Mouse (Mus musculus) liver, embryonic 16.5 days (tissue): Measurements from ENCODE around the gene Kcnb1. TPM values are rescaled to one million over a fixed set of nuclear protein-coding genes. Genes with fewer than 3 reads are reported as not detected.

Experiments
- ATAC-seq: fragments of 200-750 bp; cut with Nextera tagmentation; 2 replicates; pipeline ENCODE4 v1.8.0; 2017; ENCODE audit warnings: low read depth, mild to moderate bottlenecking, moderate number of reproducible peaks, moderate library complexity
- H3K27ac ChIP-seq: fragments of 300-500 bp; sonication (generic); 2 replicates; pipeline ENCODE4 v1.5.1; 2014; ENCODE audit warnings: mild to moderate bottlenecking, low read length
- H3K27me3 ChIP-seq: fragments of 300-500 bp; sonication (generic); 2 replicates; pipeline ENCODE4 v1.6.1; 2014; ENCODE audit warnings: low read depth, low read length, mixed read lengths; ENCODE audit not compliant: control insufficient read depth, insufficient read depth
- H3K36me3 ChIP-seq: fragments of 300-500 bp; sonication (generic); 2 replicates; pipeline ENCODE4 v1.6.1; 2014; ENCODE audit warnings: mild to moderate bottlenecking; ENCODE audit not compliant: control insufficient read depth, insufficient read depth
- H3K4me1 ChIP-seq: fragments of 300-500 bp; sonication (generic); 2 replicates; pipeline ENCODE4 v1.6.1; 2014; ENCODE audit warnings: low read depth, low read length, mixed read lengths; ENCODE audit not compliant: control insufficient read depth
- H3K4me2 ChIP-seq: fragments of 300-500 bp; sonication (generic); 2 replicates; pipeline ENCODE4 v1.6.1; 2014; ENCODE audit warnings: low read depth, low read length, mixed read lengths
- H3K4me3 ChIP-seq: fragments of 300-500 bp; sonication (generic); 2 replicates; pipeline ENCODE4 v1.5.1; 2014; ENCODE audit warnings: low read depth, mild to moderate bottlenecking, low read length
- H3K9ac ChIP-seq: fragments of 300-500 bp; sonication (generic); 2 replicates; pipeline ENCODE4 v1.6.1; 2014; ENCODE audit warnings: low read depth, low read length
- H3K9me3 ChIP-seq: fragments of 300-500 bp; sonication (generic); replicated peaks from 2 replicates; pipeline ENCODE4 v1.6.1; 2016; ENCODE audit warnings: low read length; ENCODE audit not compliant: control insufficient read depth
- WGBS: fragments of 180-500 bp; shearing (Covaris S2); extraction: QIAGEN DNeasy Blood & Tissue Kit; methylation state at CpG from one replicate; pipeline ENCODE4 v1.1.7; 2014; ENCODE audit not compliant: insufficient replicate concordance; 5-methylcytosine and 5-hydroxymethylcytosine counted together
- polyA plus RNA-seq: library from polyadenylated mRNA; unstranded; fragments of >200 nt; fragmentation: Nextera tagmentation; extraction: Ambion mirVana; gene quantifications from 2 replicates; pipeline ENCODE4 v1.2.1, GENCODE M21; 2015

Gene Kcnb1
- polyA plus RNA-seq = 0.14 and 0.16 TPM in 2 replicates

GRCm38 (mm10) chr2:167190076-167190399 is at the start of gene Kcnb1:
TSS of gene Kcnb1 (minus strand) at chr2:167190155.
- peaks cover 59% of the 10 kb centered on the region for H3K27me3 ChIP-seq
- under 1% methylated on average over 41 of the region's 41 CpGs for WGBS
- ATAC-seq = peak; percentile 20
- H3K4me2 ChIP-seq = peak within 1 kb of the TSS; percentile 61
- no peaks in the 10 kb centered on the region for H3K9me3 ChIP-seq
- no peaks in the 10 kb centered on the region for H3K36me3 ChIP-seq
- H3K9ac ChIP-seq = no peak within 1 kb of the TSS
- H3K4me3 ChIP-seq = peak within 1 kb of the TSS; percentile 59
- no peak within 1 kb of the TSS for H3K27ac ChIP-seq
- peaks cover 3% of the 10 kb centered on the region for H3K4me1 ChIP-seq

- H3K36me3 ChIP-seq = no peaks in the 10 kb centered on the region
- H3K27ac ChIP-seq = no peak overlapping the region
- H3K4me1 ChIP-seq = no peaks in the 10 kb centered on the region
- H3K9me3 ChIP-seq = no peaks in the 10 kb centered on the region
- no peak overlapping the region for H3K4me3 ChIP-seq
- WGBS = 35% methylated on average over 12 of the region's 12 CpGs
- no peak overlapping the region for H3K9ac ChIP-seq
- H3K4me2 ChIP-seq = no peak overlapping the region
- no peak for ATAC-seq
- H3K27me3 ChIP-seq = peaks cover 28% of the 10 kb centered on the region
Observed at GRCm38 (mm10) chr2:167239262-167239661, 49.3 kb upstream of the Kcnb1 start.

GRCm38 (mm10) chr2:167237224-167237623 is 47.3 kb upstream of the Kcnb1 start:
- Histone ChIP-seq H3K36me3 (no peaks in the 10 kb centered on the region), H3K27me3 (peaks cover 28% of the 10 kb centered on the region), H3K9me3 (no peaks in the 10 kb centered on the region), H3K27ac (no peak overlapping the region), H3K4me1 (no peaks in the 10 kb centered on the region), H3K4me3 (no peak overlapping the region), H3K9ac (no peak overlapping the region), H3K4me2 (no peak overlapping the region)
- WGBS = 64% methylated on average over 9 of the region's 9 CpGs
- no peak for ATAC-seq

- Histone ChIP-seq H3K9ac (no peak overlapping the region), H3K4me2 (no peak overlapping the region), H3K4me3 (no peak overlapping the region), H3K9me3 (no peaks in the 10 kb centered on the region), H3K4me1 (no peaks in the 10 kb centered on the region), H3K27ac (no peak overlapping the region), H3K36me3 (no peaks in the 10 kb centered on the region), H3K27me3 (peaks cover 28% of the 10 kb centered on the region)
- ATAC-seq = no peak
- 78% methylated on average over 4 of the region's 4 CpGs for WGBS
Observed at GRCm38 (mm10) chr2:167236174-167236573, 46.2 kb upstream of the Kcnb1 start.

GRCm38 (mm10) chr2:167235338-167236018 is 45.5 kb upstream of the Kcnb1 start:
- Histone ChIP-seq H3K27ac (no peak overlapping the region), H3K9me3 (no peaks in the 10 kb centered on the region), H3K36me3 (no peaks in the 10 kb centered on the region), H3K4me1 (no peaks in the 10 kb centered on the region), H3K4me2 (no peak overlapping the region), H3K9ac (no peak overlapping the region), H3K27me3 (peaks cover 22% of the 10 kb centered on the region), H3K4me3 (no peak overlapping the region)
- 61% methylated on average over 17 of the region's 17 CpGs for WGBS
- ATAC-seq = no peak

GRCm38 (mm10) chr2:167233771-167234170 is 43.8 kb upstream of the Kcnb1 start:
- no peak overlapping the region for H3K4me3 ChIP-seq
- ATAC-seq = no peak
- peaks cover 5% of the 10 kb centered on the region for H3K27me3 ChIP-seq
- no peak overlapping the region for H3K4me2 ChIP-seq
- H3K36me3 ChIP-seq = no peaks in the 10 kb centered on the region
- H3K4me1 ChIP-seq = no peaks in the 10 kb centered on the region
- H3K9me3 ChIP-seq = no peaks in the 10 kb centered on the region
- 60% methylated on average over 14 of the region's 14 CpGs for WGBS
- H3K9ac ChIP-seq = no peak overlapping the region
- H3K27ac ChIP-seq = no peak overlapping the region

GRCm38 (mm10) chr2:167233009-167233335 is 43.0 kb upstream of the Kcnb1 start:
- H3K4me2 ChIP-seq = no peak overlapping the region
- H3K4me1 ChIP-seq = no peaks in the 10 kb centered on the region
- H3K27ac ChIP-seq = no peak overlapping the region
- no peaks in the 10 kb centered on the region for H3K36me3 ChIP-seq
- 64% methylated on average over 5 of the region's 5 CpGs for WGBS
- H3K27me3 ChIP-seq = no peaks in the 10 kb centered on the region; the same call in 1 of the 2 replicates
- no peak for ATAC-seq
- H3K9me3 ChIP-seq = no peaks in the 10 kb centered on the region
- no peak overlapping the region for H3K9ac ChIP-seq
- no peak overlapping the region for H3K4me3 ChIP-seq

GRCm38 (mm10) chr2:167232132-167233008 is 42.4 kb upstream of the Kcnb1 start:
- WGBS = 62% methylated on average over 14 of the region's 14 CpGs
- Histone ChIP-seq H3K4me2 (no peak overlapping the region), H3K9ac (no peak overlapping the region), H3K4me3 (no peak overlapping the region), H3K27ac (no peak overlapping the region), H3K4me1 (no peaks in the 10 kb centered on the region), H3K9me3 (no peaks in the 10 kb centered on the region), H3K27me3 (no peaks in the 10 kb centered on the region), H3K36me3 (no peaks in the 10 kb centered on the region)
- ATAC-seq = 0 out of 2 replicates have a peak, but pooled peaks have one; percentile 24

- Histone ChIP-seq H3K9ac (no peak overlapping the region), H3K4me3 (no peak overlapping the region), H3K36me3 (no peaks in the 10 kb centered on the region), H3K4me1 (no peaks in the 10 kb centered on the region), H3K4me2 (no peak overlapping the region; the same call in 1 of the 2 replicates), H3K27ac (no peak overlapping the region), H3K27me3 (no peaks in the 10 kb centered on the region), H3K9me3 (no peaks in the 10 kb centered on the region)
- WGBS = 9% methylated on average over 15 of the region's 15 CpGs
- ATAC-seq = no peak
Observed at GRCm38 (mm10) chr2:167230554-167230953, 40.6 kb upstream of the Kcnb1 start.
